Mouse (Mus musculus) thymus, adult 2 months (tissue): ENCODE measurements around the gene Dcaf4.

Source experiments
- CTCF ChIP-seq: fragments of 200-500 bp; IDR thresholded peaks from 2 replicates; pipeline ENCODE4 v1.5.1; 2012; ENCODE audit warnings: mild to moderate bottlenecking, control low read depth, low read length, moderate library complexity, borderline replicate concordance; ENCODE audit not compliant: control insufficient read depth, poor library complexity, insufficient read depth; ENCODE audit errors: extremely low read depth
- POLR2A ChIP-seq: fragments of 200-500 bp; IDR thresholded peaks from 2 replicates; pipeline ENCODE4 v1.6.1; 2012; ENCODE audit warnings: mild to moderate bottlenecking, low read length, control low read depth, moderate library complexity; ENCODE audit not compliant: control insufficient read depth, poor library complexity, insufficient read depth; ENCODE audit errors: extremely low read depth

DNA sequence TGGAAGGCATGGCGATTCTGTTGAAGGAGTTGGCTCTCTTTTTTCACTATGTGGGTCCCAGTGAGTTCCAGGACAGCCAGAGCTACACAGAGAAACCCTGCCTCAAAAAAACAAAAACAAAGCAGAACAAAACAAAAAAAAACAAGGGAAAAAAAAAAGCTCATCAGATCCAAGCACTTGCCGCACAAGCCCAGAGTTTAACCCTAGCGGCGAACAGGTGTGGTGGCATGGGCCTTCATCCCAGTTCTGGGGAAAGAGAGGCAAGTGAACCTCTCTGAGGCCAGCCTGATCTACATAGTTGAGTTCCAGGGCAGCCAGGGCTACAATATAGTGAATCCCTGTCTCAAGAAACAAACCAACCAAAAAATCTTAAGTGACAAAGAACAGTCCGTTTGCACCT, 57.2 kb downstream of the Dcaf4 start:
- TF ChIP-seq CTCF (no peak), POLR2A (no peak)
